Mouse (Mus musculus) cortical plate, adult 2 months (tissue): ENCODE results near the gene Homer1. TPM values are rescaled to one million over a fixed set of nuclear protein-coding genes. Genes with fewer than 3 reads are reported as not detected.

Experiments used
- H3K27ac ChIP-seq: fragments of 200-500 bp; 2 replicates; pipeline ENCODE4 v1.5.1; 2012; ENCODE audit warnings: low read length, control low read depth, inconsistent platforms; ENCODE audit not compliant: insufficient read depth
- H3K4me1 ChIP-seq: fragments of 200-500 bp; 2 replicates; pipeline ENCODE4 v1.6.1; 2011; ENCODE audit warnings: low read length; ENCODE audit not compliant: control insufficient read depth, insufficient read depth
- H3K4me3 ChIP-seq: fragments of 200-500 bp; 2 replicates; pipeline ENCODE4 v1.5.1; 2011; ENCODE audit warnings: mild to moderate bottlenecking, low read length, control low read depth; ENCODE audit not compliant: insufficient read depth
- CTCF ChIP-seq: fragments of 200-500 bp; IDR thresholded peaks from 2 replicates; pipeline ENCODE4 v1.5.1; 2011; ENCODE audit warnings: mild to moderate bottlenecking, control low read depth, low read length; ENCODE audit not compliant: insufficient read depth; ENCODE audit errors: extremely low read depth
- POLR2A ChIP-seq: fragments of 200-500 bp; IDR thresholded peaks from 2 replicates; pipeline ENCODE4 v1.6.1; 2011; ENCODE audit warnings: mild to moderate bottlenecking, low read length, control low read depth; ENCODE audit not compliant: insufficient read depth; ENCODE audit errors: extremely low read depth
- polyA plus RNA-seq: library from polyadenylated mRNA; depleted of rRNA; stranded (reverse); fragments of >200 nt; gene quantifications from 2 replicates; pipeline ENCODE4 v1.2.3, GENCODE M21; 2012

Homer1 gene
- polyA plus RNA-seq, 1 experiment: 82.5 TPM

GRCm38 (mm10) chr13:93354420-93355278 lies 55.2 kb downstream of the Homer1 start:
- TF ChIP-seq POLR2A: no peak
- TF ChIP-seq CTCF: no peak

GRCm38 (mm10) chr13:93355279-93355587 lies 55.8 kb downstream of the Homer1 start:
- TF ChIP-seq POLR2A (no peak), CTCF (no peak)
- Histone ChIP-seq H3K4me3 (no peak overlapping the region), H3K4me1 (no peaks in the 10 kb centered on the region; the same call in 1 of the 2 replicates), H3K27ac (no peak overlapping the region)

More at GRCm38 (mm10) chr13:93354420-93355278, 55.2 kb downstream of the Homer1 start:
- Histone ChIP-seq H3K4me1 (no peaks in the 10 kb centered on the region; the same call in 1 of the 2 replicates), H3K27ac (no peak overlapping the region), H3K4me3 (no peak overlapping the region)

- Histone ChIP-seq H3K4me1 (no peaks in the 10 kb centered on the region; the same call in 1 of the 2 replicates), H3K4me3 (no peak overlapping the region), H3K27ac (no peak overlapping the region)
- TF ChIP-seq POLR2A (no peak), CTCF (no peak)
Observed at GRCm38 (mm10) chr13:93358522-93358921, 59.1 kb downstream of the Homer1 start.

- TF ChIP-seq CTCF: no peak
- TF ChIP-seq POLR2A: no peak
- no peak overlapping the region for H3K4me3 ChIP-seq
- H3K4me1 ChIP-seq: peaks cover 3% of the 10 kb centered on the region; the same call in 1 of the 2 replicates
- no peak overlapping the region for H3K27ac ChIP-seq
Observed at GRCm38 (mm10) chr13:93367555-93367954, 68.1 kb downstream of the Homer1 start.

GRCm38 (mm10) chr13:93368812-93369584 lies 69.6 kb downstream of the Homer1 start:
- Histone ChIP-seq H3K27ac (no peak overlapping the region), H3K4me1 (peaks cover 3% of the 10 kb centered on the region; the same call in 1 of the 2 replicates), H3K4me3 (no peak overlapping the region)
- no peak for TF ChIP-seq CTCF

GRCm38 (mm10) chr13:93374457-93374856 lies 75.0 kb downstream of the Homer1 start:
- Histone ChIP-seq H3K27ac (no peak overlapping the region), H3K4me3 (no peak overlapping the region), H3K4me1 (no peaks in the 10 kb centered on the region)
- TF ChIP-seq CTCF: 0 out of 2 replicates have a peak, but pooled peaks have one; percentile 7
- no peak for TF ChIP-seq POLR2A

GRCm38 (mm10) chr13:93378493-93378892 lies 79.1 kb downstream of the Homer1 start:
- no peak overlapping the region for H3K27ac ChIP-seq
- H3K4me1 ChIP-seq: no peaks in the 10 kb centered on the region; the same call in 1 of the 2 replicates
- no peak for TF ChIP-seq POLR2A
- no peak for TF ChIP-seq CTCF
- H3K4me3 ChIP-seq: no peak overlapping the region

GRCm38 (mm10) chr13:93380399-93381063 lies 81.1 kb downstream of the Homer1 start:
- TF ChIP-seq CTCF (no peak), POLR2A (no peak)
- no peaks in the 10 kb centered on the region; the same call in 1 of the 2 replicates for H3K4me1 ChIP-seq
- no peak overlapping the region for H3K4me3 ChIP-seq
- no peak overlapping the region for H3K27ac ChIP-seq

- TF ChIP-seq CTCF: no peak
- TF ChIP-seq POLR2A: no peak
- Histone ChIP-seq H3K4me3 (no peak overlapping the region), H3K4me1 (no peaks in the 10 kb centered on the region; the same call in 1 of the 2 replicates)
Observed at GRCm38 (mm10) chr13:93381301-93381700, 81.9 kb downstream of the Homer1 start.

GRCm38 (mm10) chr13:93383092-93383491 lies 83.7 kb downstream of the Homer1 start:
- Histone ChIP-seq H3K27ac (no peak overlapping the region), H3K4me1 (no peaks in the 10 kb centered on the region; the same call in none of the 2 replicates), H3K4me3 (no peak overlapping the region)
- TF ChIP-seq CTCF: no peak
- no peak for TF ChIP-seq POLR2A

More at GRCm38 (mm10) chr13:93381301-93381700, 81.9 kb downstream of the Homer1 start:
- no peak overlapping the region for H3K27ac ChIP-seq
